Mouse (Mus musculus) lung, embryonic 16.5 days (tissue): ENCODE measurements around the gene Gm42674. TPM values are rescaled to one million over a fixed set of nuclear protein-coding genes. Genes with fewer than 3 reads are reported as not detected.
A peak's percentile ranks its signal among the peaks of the same experiment; 100 is the strongest.

Experiments
- ATAC-seq: fragments of 200-750 bp; cut with Nextera tagmentation; 2 replicates; pipeline ENCODE4 v1.8.0; 2017; ENCODE audit warnings: low read depth, mild to moderate bottlenecking, moderate library complexity
- H3K27ac ChIP-seq: fragments of 300-500 bp; sonication (generic); 2 replicates; pipeline ENCODE4 v1.5.1; 2014; ENCODE audit warnings: mild to moderate bottlenecking, control low read depth, low read length
- H3K27me3 ChIP-seq: fragments of 300-500 bp; sonication (generic); 2 replicates; pipeline ENCODE4 v1.6.1; 2014; ENCODE audit warnings: low read depth, low read length, mixed read lengths; ENCODE audit not compliant: control insufficient read depth, insufficient read depth
- H3K36me3 ChIP-seq: fragments of 300-500 bp; sonication (generic); 2 replicates; pipeline ENCODE4 v1.6.1; 2014; ENCODE audit warnings: low read length; ENCODE audit not compliant: control insufficient read depth, insufficient read depth
- H3K4me1 ChIP-seq: fragments of 300-500 bp; sonication (generic); replicated peaks from 2 replicates; pipeline ENCODE4 v1.6.1; 2014; ENCODE audit warnings: low read length, mixed read lengths; ENCODE audit not compliant: control insufficient read depth, insufficient read depth
- H3K4me2 ChIP-seq: fragments of 300-500 bp; sonication (generic); 2 replicates; pipeline ENCODE4 v1.6.1; 2014; ENCODE audit warnings: low read depth, low read length, control low read depth
- H3K4me3 ChIP-seq: fragments of 300-500 bp; sonication (generic); 2 replicates; pipeline ENCODE4 v1.5.1; 2014; ENCODE audit warnings: mild to moderate bottlenecking, low read length, control low read depth
- H3K9ac ChIP-seq: fragments of 300-500 bp; sonication (generic); 2 replicates; pipeline ENCODE4 v1.6.1; 2014; ENCODE audit warnings: low read length, control low read depth
- H3K9me3 ChIP-seq: fragments of 300-500 bp; sonication (generic); 2 replicates; pipeline ENCODE4 v1.6.1; 2016; ENCODE audit warnings: low read length; ENCODE audit not compliant: control insufficient read depth
- WGBS: fragments of 180-500 bp; shearing (Covaris S2); extraction: QIAGEN DNeasy Blood & Tissue Kit; methylation state at CpG from one replicate; pipeline ENCODE4 v1.1.7; 2014; 5-methylcytosine and 5-hydroxymethylcytosine counted together
- polyA plus RNA-seq: library from polyadenylated mRNA; unstranded; fragments of >200 nt; fragmentation: Nextera tagmentation; extraction: Ambion mirVana; gene quantifications from 2 replicates; pipeline ENCODE4 v1.2.1, GENCODE M21; 2015

Gm42674 gene
- polyA plus RNA-seq, 1 experiment from 2014 or later, result not detected

DNA sequence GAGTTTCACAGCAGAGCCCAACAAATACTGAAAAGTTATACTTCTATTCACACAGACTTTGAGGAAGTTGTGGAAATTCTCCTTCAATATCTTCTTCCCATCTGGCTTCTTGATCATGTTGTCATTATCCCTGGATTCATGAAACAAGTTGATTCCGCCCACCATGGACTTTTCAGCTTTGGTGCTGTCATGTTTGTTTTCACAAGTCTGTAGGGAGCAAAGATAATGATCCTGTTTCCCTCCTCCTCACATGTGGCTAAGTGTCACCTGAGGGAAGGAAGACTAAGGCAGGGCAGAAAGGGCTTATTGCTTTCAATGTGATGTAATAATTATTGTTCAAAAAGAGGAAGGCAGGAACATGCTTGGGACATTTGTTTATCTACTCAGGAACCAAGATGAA is 45.6 kb downstream of the Gm42674 start:
- H3K9me3 ChIP-seq, result no peaks in the 10 kb centered on the region
- H3K9ac ChIP-seq, result no peak overlapping the region
- no peaks in the 10 kb centered on the region for H3K36me3 ChIP-seq
- H3K4me3 ChIP-seq, result no peak overlapping the region
- no peaks in the 10 kb centered on the region for H3K4me1 ChIP-seq
- WGBS, result 45% methylated on average over 1 of the region's 1 CpGs
- no peak overlapping the region for H3K4me2 ChIP-seq
- ATAC-seq, result no peak
- no peak overlapping the region for H3K27ac ChIP-seq
- no peaks in the 10 kb centered on the region for H3K27me3 ChIP-seq

DNA sequence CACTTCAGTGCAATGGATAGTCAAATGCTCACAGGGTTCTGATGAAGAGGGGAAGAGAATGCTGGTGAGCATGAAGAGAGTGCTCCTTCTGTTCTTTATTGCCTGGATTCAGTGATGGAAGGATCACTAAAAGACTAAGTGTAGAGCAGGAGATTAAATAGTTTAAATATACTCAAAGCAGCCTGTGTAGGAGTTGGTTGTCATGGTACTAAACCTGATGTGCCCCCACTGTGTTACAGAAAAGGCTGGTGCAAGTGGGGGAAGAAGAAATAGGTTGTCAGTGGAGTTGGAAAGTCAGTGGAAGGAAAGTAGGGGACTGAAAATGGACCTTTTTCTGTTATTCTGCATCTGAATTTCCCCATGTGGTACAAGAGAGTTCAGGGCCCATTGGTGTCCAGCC is 47.3 kb downstream of the Gm42674 start:
- Histone ChIP-seq H3K27ac (no peak overlapping the region), H3K4me2 (no peak overlapping the region), H3K36me3 (no peaks in the 10 kb centered on the region), H3K4me3 (no peak overlapping the region), H3K4me1 (no peaks in the 10 kb centered on the region), H3K9ac (no peak overlapping the region), H3K27me3 (no peaks in the 10 kb centered on the region), H3K9me3 (no peaks in the 10 kb centered on the region)
- no peak for ATAC-seq

GRCm38 (mm10) chr3:90649832-90650231 is 48.1 kb downstream of the Gm42674 start:
- H3K4me1 ChIP-seq, result no peaks in the 10 kb centered on the region
- 90% methylated on average over 2 of the region's 2 CpGs for WGBS

GRCm38 (mm10) chr3:90652878-90653508 is 51.3 kb downstream of the Gm42674 start:
- 39% methylated on average over 5 of the region's 5 CpGs for WGBS
- Histone ChIP-seq H3K9me3 (no peaks in the 10 kb centered on the region), H3K27me3 (no peaks in the 10 kb centered on the region; the same call in 1 of the 2 replicates), H3K27ac (no peak overlapping the region), H3K4me2 (no peak overlapping the region), H3K9ac (no peak overlapping the region), H3K4me3 (no peak overlapping the region), H3K4me1 (no peaks in the 10 kb centered on the region), H3K36me3 (no peaks in the 10 kb centered on the region)
- ATAC-seq, result peak; percentile 78

More at GRCm38 (mm10) chr3:90649832-90650231, 48.1 kb downstream of the Gm42674 start:
- H3K36me3 ChIP-seq, result no peaks in the 10 kb centered on the region
- H3K9me3 ChIP-seq, result no peaks in the 10 kb centered on the region
- H3K4me3 ChIP-seq, result no peak overlapping the region
- H3K27ac ChIP-seq, result no peak overlapping the region
- H3K9ac ChIP-seq, result no peak overlapping the region
- H3K27me3 ChIP-seq, result no peaks in the 10 kb centered on the region; the same call in 1 of the 2 replicates
- H3K4me2 ChIP-seq, result no peak overlapping the region
- ATAC-seq, result no peak

DNA sequence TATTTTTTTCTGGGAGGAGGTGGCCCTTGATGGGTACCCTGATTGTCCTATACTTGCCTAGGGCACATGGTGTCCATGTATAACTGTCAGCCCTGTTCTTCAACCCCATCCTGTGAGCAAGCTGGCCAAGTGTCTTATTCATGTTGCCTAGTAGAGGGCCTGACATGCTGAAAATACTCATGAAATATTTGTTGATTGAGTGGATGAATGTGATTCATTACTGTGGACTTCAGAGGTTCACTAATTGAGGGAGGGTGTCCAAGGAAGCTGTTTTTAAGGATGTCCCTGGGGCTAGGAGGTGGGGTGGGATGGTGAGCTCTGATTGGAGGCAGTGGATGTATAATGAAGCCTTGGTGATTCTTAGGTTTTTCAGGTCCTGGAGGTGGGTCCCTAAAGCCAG is 52.0 kb downstream of the Gm42674 start, which contains the start of gene S100a7a:
S100a7a (plus strand) TSS at position 301 of the 400 bp plus-strand sequence.
- H3K9me3 ChIP-seq, result no peaks in the 10 kb centered on the region
- H3K4me3 ChIP-seq, result no peak within 1 kb of the TSS
- H3K27ac ChIP-seq, result no peak within 1 kb of the TSS
- no peak for ATAC-seq
- no peaks in the 10 kb centered on the region for H3K36me3 ChIP-seq
- no peak within 1 kb of the TSS for H3K9ac ChIP-seq
- H3K27me3 ChIP-seq, result no peaks in the 10 kb centered on the region; the same call in 1 of the 2 replicates
- H3K4me1 ChIP-seq, result no peaks in the 10 kb centered on the region
- H3K4me2 ChIP-seq, result no peak within 1 kb of the TSS

Other genes with a start within 250 kb of the Gm42674 start
- gene Slc27a3, start 212.0 kb upstream of the Gm42674 start, polyA plus RNA-seq, result 20.7 and 21.7 TPM in 2 replicates
- gene Ints3, start 168.3 kb upstream of the Gm42674 start, polyA plus RNA-seq, result 28.7 and 28.8 TPM in 2 replicates
- gene Npr1, start 136.0 kb upstream of the Gm42674 start, polyA plus RNA-seq, result 24.3 and 25.0 TPM in 2 replicates
- gene Ilf2, start 125.8 kb upstream of the Gm42674 start, polyA plus RNA-seq, result 171 and 189 TPM in 2 replicates
- gene Snapin, start 110.9 kb upstream of the Gm42674 start, polyA plus RNA-seq, result 86.4 and 88.5 TPM in 2 replicates
- 118 and 125 TPM in 2 replicates for gene Chtop, start 92.4 kb upstream of the Gm42674 start, polyA plus RNA-seq
- 59.3 and 73.2 TPM in 2 replicates for gene S100a1, start 87.5 kb upstream of the Gm42674 start, polyA plus RNA-seq
- gene S100a13, start 87.5 kb upstream of the Gm42674 start, polyA plus RNA-seq, result 59.1 and 63.3 TPM in 2 replicates
- 11.7 and 16.4 TPM in 2 replicates for gene S100a14, start 75.0 kb upstream of the Gm42674 start, polyA plus RNA-seq
- gene S100a16, start 64.7 kb upstream of the Gm42674 start, polyA plus RNA-seq, result 241 and 257 TPM in 2 replicates
- gene S100a3, start 41.3 kb upstream of the Gm42674 start, polyA plus RNA-seq, result 0.25 and 1.1 TPM in 2 replicates
- not detected in 2 replicates for gene S100a2, start 11.7 kb upstream of the Gm42674 start, polyA plus RNA-seq
- 12.1 and 12.8 TPM in 2 replicates for gene S100a4, start 1.9 kb downstream of the Gm42674 start, polyA plus RNA-seq
- gene S100a5, start 6.6 kb downstream of the Gm42674 start, polyA plus RNA-seq, result not detected in 2 replicates
- gene S100a6, start 11.0 kb downstream of the Gm42674 start, polyA plus RNA-seq, result 184 and 203 TPM in 2 replicates
- gene S100a7a, start 52.1 kb downstream of the Gm42674 start, polyA plus RNA-seq, result 0.11 and 0.21 TPM in 2 replicates
- gene S100a8, start 67.1 kb downstream of the Gm42674 start, polyA plus RNA-seq, result 27.3 and 53.3 TPM in 2 replicates
- 13.1 and 32.2 TPM in 2 replicates for gene S100a9, start 93.8 kb downstream of the Gm42674 start, polyA plus RNA-seq
- gene Pglyrp4, start 125.0 kb downstream of the Gm42674 start, polyA plus RNA-seq, result not detected in 2 replicates
- not detected in 2 replicates for gene Gm5849, start 176.0 kb downstream of the Gm42674 start, polyA plus RNA-seq